Mouse (Mus musculus) bone marrow, adult 2 months (tissue): ENCODE data around the gene Tent4a.

Source experiments
- CTCF ChIP-seq: fragments of 200-500 bp; IDR thresholded peaks from 2 replicates; pipeline ENCODE4 v1.5.1; 2011; ENCODE audit warnings: low read length, control low read depth; ENCODE audit not compliant: control insufficient read depth, insufficient read depth
- POLR2A ChIP-seq: fragments of 200-500 bp; IDR thresholded peaks from 2 replicates; pipeline ENCODE4 v1.6.1; 2011; ENCODE audit warnings: low read depth, mild to moderate bottlenecking, control low read depth, low read length, borderline replicate concordance; ENCODE audit not compliant: control insufficient read depth

GRCm38 (mm10) chr13:69460635-69461465 lies 73.6 kb downstream of the Tent4a start:
- TF ChIP-seq CTCF (no peak), POLR2A (no peak)
